Mouse (Mus musculus): ENCODE data around the gene Nup93. TPM values are rescaled to one million over a fixed set of nuclear protein-coding genes. Genes with fewer than 3 reads are reported as not detected.
A peak's percentile ranks its signal among the peaks of the same experiment; 100 is the strongest.

Nup93 gene
- total RNA-seq, 2 experiments from 2014 or later = 9.8 to 10.1 TPM

GRCm38 (mm10) chr8:94268359-94268890 is 54.1 kb downstream of the Nup93 start:
- no peak for DNase-seq

- DNase-seq = no peak
Measured at GRCm38 (mm10) chr8:94270309-94270708, 55.9 kb downstream of the Nup93 start.

DNA sequence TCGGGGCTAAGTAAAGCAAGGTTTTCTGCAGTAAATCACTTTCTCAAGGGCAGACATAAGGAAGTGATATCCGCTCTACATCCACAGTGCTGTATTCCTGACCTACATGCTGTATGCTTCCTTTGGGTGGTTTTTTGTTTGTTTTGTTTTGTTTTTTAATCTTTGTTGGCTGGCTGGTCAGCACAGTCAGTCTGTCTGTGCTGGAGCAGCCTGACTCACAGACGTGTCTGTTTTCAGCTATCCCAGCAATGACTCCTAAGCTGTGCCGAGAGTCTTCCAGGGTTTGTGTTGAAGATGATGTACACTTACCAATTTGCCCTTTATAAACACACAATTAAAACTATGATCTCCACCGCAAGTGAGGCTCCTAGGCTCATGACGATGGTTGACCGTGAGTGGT is 56.7 kb downstream of the Nup93 start:
- no peak for DNase-seq

DNA sequence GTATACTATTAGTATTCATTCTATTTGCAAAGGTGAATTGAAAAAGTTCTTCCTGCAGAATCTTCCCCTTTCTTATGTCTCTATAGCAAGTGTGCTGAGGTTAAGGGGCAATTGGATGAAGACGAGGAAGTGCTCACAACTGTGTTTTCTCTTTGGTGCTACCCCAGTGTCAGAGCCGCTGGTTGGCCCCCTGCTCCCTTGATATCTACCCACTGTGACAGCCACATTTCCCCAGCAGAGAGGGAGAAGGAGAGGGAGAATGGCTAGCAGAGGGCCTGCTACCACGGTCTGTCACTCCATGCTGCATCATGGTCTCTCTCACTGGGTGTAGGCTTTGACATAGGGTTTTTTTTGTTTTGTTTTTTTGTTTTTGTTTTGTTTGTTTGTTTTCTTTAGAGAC is 58.2 kb downstream of the Nup93 start:
- DNase-seq = no peak

DNA sequence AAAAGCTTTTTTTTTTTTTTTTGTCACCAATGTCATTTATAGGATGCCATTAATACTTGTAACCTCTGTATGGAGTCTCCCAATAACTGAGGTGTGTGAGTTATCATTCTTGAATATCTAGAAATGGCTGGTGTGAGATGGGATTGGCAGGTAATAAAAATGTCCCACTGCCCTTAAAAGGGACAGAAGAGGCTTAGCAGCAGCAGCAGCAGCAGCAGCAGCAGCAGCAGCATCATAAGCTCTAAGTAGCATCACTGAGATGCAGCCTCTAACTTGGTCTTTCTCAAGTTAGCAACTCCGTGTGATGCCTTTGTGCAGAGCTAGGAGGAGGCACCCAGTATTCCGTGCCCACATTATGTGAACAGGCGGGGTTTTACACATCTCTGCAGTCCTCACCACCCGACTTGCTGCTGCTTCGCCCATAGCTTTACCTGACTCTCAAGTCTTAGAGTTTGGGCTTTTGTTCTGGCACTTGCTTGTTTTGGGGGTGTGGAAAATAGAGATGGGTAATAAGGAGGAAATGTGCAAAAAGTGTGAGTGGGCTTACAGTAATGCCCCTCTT is 59.0 kb downstream of the Nup93 start:
- DNase-seq = no peak

- DNase-seq = no peak
Measured at GRCm38 (mm10) chr8:94274030-94274429, 59.7 kb downstream of the Nup93 start.

DNA sequence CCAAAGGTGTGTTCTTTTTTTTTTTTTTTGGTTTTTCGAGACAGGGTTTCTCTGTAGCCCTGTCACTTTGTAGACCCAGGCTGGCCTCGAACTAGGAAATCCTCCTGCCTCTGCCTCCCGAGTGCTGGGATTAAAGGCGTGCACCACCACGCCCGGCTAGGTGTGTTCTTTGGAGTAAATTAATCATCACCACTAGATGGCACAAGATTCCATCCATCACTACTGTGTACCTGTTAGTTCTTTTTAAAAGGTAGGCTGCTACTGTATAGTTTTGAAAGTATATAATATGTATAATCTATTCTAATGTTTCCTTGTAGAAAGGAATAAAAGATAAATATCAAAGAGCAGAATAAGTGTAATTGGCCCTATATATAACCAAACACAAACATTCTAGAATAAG is 63.9 kb downstream of the Nup93 start:
- DNase-seq = no peak

DNA sequence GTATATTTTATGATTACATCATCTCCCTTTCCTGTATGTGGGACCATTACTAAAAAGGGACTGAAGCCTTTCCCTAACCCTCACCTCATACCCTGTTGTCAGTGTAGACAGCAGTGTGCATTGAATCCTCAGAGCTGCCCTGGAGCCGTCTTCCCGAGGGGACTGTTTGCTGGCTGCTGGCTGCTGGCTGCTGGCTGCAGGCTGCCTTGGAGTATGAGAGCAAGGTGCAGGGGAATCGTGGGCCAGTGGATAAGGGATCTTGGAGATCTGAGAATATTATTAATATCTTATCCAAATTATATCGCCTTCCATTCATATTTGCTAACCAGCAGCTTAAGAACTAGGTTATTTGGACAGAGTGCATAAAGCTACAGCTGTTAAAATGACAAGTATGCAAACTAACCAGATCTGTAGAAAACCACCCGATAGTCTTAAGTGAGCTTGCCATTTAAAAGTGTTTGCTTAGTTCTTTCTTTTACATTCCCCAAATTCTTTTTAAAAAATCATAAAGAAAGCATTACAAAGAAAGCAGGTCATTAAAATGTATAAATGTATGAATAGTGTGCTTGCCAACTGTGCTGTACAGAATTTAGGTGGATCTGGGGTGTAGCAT is 65.7 kb downstream of the Nup93 start:
- no peak for DNase-seq

GRCm38 (mm10) chr8:94282453-94282985 is 68.2 kb downstream of the Nup93 start:
- no peak for DNase-seq

- no peak for DNase-seq
Measured at GRCm38 (mm10) chr8:94284204-94284603, 69.8 kb downstream of the Nup93 start.

DNA sequence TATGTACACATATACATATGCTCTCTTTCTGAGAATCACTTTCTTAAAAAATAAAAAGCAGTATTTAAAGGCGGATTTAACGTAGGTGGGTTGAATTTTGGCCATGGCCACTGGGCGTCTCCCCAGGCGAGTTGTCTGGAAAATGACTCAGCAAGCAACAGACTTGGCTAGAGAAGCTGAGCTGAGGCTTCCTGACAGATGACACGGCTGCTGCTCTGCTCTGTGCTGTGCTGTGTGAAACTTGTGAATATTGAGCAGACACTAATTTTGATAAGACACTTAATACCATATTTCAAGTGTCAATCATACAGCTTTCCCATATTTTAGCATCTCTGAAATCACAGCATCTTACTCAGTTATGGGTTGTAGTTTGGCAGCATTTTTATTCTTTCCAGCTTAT is 76.2 kb downstream of the Nup93 start:
- DNase-seq = peak; percentile 34

GRCm38 (mm10) chr8:94292072-94292471 is 77.7 kb downstream of the Nup93 start:
- DNase-seq = no peak

- DNase-seq = no peak
Measured at GRCm38 (mm10) chr8:94292626-94293025, 78.3 kb downstream of the Nup93 start.

GRCm38 (mm10) chr8:94295687-94296086 is 81.3 kb downstream of the Nup93 start:
- DNase-seq = no peak

DNA sequence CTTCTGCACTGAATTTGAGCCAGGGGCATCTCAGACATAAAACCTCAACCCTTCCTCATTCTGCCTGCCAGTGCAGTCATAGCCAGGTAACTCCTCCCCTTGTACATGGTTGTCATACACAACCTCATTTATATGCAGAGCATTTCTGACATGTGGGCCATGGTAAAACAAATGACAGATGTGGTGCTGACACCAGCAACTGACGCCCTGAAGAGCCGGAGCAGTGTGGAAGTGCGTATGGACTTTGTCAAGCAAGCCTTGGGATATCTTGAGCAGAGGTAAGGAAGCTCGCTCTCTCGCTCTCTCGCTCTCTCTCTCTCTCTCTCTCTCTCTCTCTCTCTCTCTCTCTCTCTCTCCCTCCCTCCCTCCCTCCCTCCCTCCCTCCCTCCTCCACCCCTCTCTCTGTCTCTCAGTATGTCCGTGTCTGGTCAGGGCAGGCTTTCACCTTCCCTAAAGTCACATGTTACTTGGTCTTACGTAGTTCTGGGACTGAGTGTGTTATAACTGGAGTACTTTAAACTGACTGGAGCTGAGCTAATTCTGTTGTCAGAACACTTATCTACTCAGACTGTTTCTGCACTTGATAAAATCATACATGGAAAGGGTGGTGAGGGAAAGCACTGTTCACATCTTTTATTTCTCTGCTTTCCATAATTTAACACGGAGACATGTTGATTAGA is 82.1 kb downstream of the Nup93 start:
- DNase-seq = no peak

GRCm38 (mm10) chr8:94297101-94297500 is 82.7 kb downstream of the Nup93 start:
- DNase-seq = no peak

- DNase-seq = no peak
Measured at GRCm38 (mm10) chr8:94300809-94301208, 86.4 kb downstream of the Nup93 start.

DNA sequence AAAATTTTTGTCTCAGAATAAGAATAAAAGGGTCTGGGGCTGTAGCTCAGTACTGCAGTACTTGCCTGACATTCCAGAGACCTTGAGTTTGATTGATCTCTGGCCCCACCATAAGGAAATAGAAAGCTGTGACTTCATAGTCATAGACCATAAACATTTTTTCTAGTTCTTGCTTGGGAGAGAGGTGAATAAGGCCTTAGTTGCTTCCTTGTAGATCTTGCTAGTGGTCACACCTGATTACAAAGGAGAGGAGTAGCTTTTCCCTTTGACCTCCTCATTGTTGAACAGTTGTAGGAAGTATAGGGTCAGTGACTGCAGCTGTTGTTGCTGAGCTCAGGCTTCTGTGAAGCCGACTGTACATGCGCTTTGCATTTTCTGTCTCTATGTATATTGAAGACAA is 90.0 kb downstream of the Nup93 start:
- no peak for DNase-seq

- no peak for DNase-seq
Measured at GRCm38 (mm10) chr8:94306989-94307513, 92.7 kb downstream of the Nup93 start.

GRCm38 (mm10) chr8:94307652-94308051 is 93.3 kb downstream of the Nup93 start:
- no peak for DNase-seq

- no peak for DNase-seq
Measured at GRCm38 (mm10) chr8:94314069-94314468, 99.7 kb downstream of the Nup93 start.

GRCm38 (mm10) chr8:94317249-94317648 is 102.9 kb downstream of the Nup93 start:
- DNase-seq = no peak

DNA sequence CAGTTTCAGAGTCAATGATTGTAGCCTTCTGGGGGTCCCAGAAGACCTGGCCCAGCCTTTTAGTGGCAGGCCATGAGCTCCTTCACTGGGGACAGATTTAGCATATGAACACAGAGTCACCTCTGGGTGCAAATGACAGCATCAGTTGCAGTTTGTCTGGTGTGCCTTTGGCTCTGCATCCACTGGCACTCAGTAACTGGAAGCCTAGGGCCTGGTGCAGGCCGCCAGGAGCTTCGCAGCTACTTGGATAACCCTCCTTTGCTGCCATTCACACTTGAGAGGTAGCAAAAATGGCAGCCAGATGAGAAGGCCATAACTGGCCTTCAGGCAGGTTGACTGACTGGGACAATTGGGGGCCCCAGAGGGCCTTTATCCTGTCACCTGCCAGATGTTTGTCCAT is 103.3 kb downstream of the Nup93 start:
- DNase-seq = peak; percentile 68
